ENCODE assay signal across 8 mouse cellular contexts in genomic region chr2:38137086-38137485, GRCm38 (mm10).
DNase-seq lines count a peak whose midpoint lies in the region; ATAC-seq and TF ChIP-seq lines count a peak whose summit lies in the region.
"Had no signal": no experiment of that assay in that cellular context is flagged by ENCODE, and none has a peak within 500 bp of the region (broad histone marks: within the 10 kb centered on the region; RNA-seq: fewer than 3 reads in every experiment).

No protein-coding gene starts in this region.

- WGBS in hindbrain, embryonic 10.5 days: 46% methylated on average over 5 of the region's 5 CpGs
- WGBS in midbrain, embryonic 12.5 days: 26% methylated on average over 5 of the region's 5 CpGs

- ATAC-seq in midbrain, embryonic 12.5 days (ENCODE audit: low FRiP score, low read depth): peak; percentile 85
- no peak for ATAC-seq in inflammation-experienced regulatory T-cells, adult 6 months

- H3K4me1 ChIP-seq in hindbrain, embryonic 10.5 days (replicated peaks): peaks cover 52% of the 10 kb centered on the region
- peaks cover 36% of the 10 kb centered on the region for H3K4me1 ChIP-seq in midbrain, embryonic 12.5 days

- H3K9me3 ChIP-seq in hindbrain, embryonic 10.5 days: no peaks in the 10 kb centered on the region
- H3K9me3 ChIP-seq in midbrain, embryonic 12.5 days: no peaks in the 10 kb centered on the region
- H3K9me3 ChIP-seq: heart, embryonic 15.5 days had no signal

- H3K27me3 ChIP-seq in hindbrain, embryonic 10.5 days (ENCODE audit: insufficient read depth, poor library complexity, severe bottlenecking): no peaks in the 10 kb centered on the region; the same call in 1 of the 2 replicates
- H3K27me3 ChIP-seq in midbrain, embryonic 12.5 days: no peaks in the 10 kb centered on the region
- H3K27me3 ChIP-seq: heart, embryonic 15.5 days had no signal

- H3K9ac ChIP-seq in midbrain, embryonic 12.5 days (replicated peaks): no peak overlapping the region
- H3K9ac ChIP-seq: heart, embryonic 15.5 days had no signal

- H3K36me3 ChIP-seq in hindbrain, embryonic 10.5 days: no peaks in the 10 kb centered on the region
- H3K36me3 ChIP-seq in midbrain, embryonic 12.5 days: no peaks in the 10 kb centered on the region
- H3K36me3 ChIP-seq: heart, embryonic 15.5 days had no signal

- H3K4me2 ChIP-seq in midbrain, embryonic 12.5 days (replicated peaks): no peak overlapping the region
- H3K4me2 ChIP-seq: heart, embryonic 15.5 days had no signal

- no peak overlapping the region for H3K4me3 ChIP-seq in hindbrain, embryonic 10.5 days
- H3K4me3 ChIP-seq in midbrain, embryonic 12.5 days: no peak overlapping the region
- H3K4me3 ChIP-seq: heart, embryonic 15.5 days had no signal

- TF ChIP-seq POLR2A in brain, embryonic 14.5 days (IDR thresholded peaks at IDR 0.05; ENCODE audit: borderline replicate concordance, extremely low read depth, insufficient read depth, insufficient read length, poor library complexity, severe bottlenecking): no peak

- peak; percentile 95 for DNase-seq in brain, embryonic 14.5 days (ENCODE audit: low read depth)
- DNase-seq in cerebellum, postnatal 10 days: peak; percentile 89 to 94
- peak; percentile 42 for DNase-seq in hindbrain, embryonic 10.5 days (ENCODE audit: low spot score)
- DNase-seq in thymus, postnatal 14 days: no peak
- DNase-seq in liver: no peak

- no peak for TF ChIP-seq CTCF in brain, embryonic 14.5 days (IDR thresholded peaks at IDR 0.05; ENCODE audit: borderline replicate concordance, extremely low read depth, insufficient read depth, insufficient read length)

- H3K27ac ChIP-seq in hindbrain, embryonic 10.5 days: no peak overlapping the region
- H3K27ac ChIP-seq in midbrain, embryonic 12.5 days (replicated peaks): no peak overlapping the region
- H3K27ac ChIP-seq: heart, embryonic 15.5 days had no signal

Comparison
In these comparisons a context has a peak if more than half of its experiments do, and no peak if none do; other contexts are left out.
1. DNase-seq: peak in brain, embryonic 14.5 days (single experiment), cerebellum, postnatal 10 days (2 of 2) and hindbrain, embryonic 10.5 days (single experiment); none in thymus, postnatal 14 days (single experiment) and liver (single experiment).